Mouse (Mus musculus) bone marrow macrophage, adult 2 months (primary cell): Measurements from ENCODE around the gene Zfp866.

ENCODE experiments used
- CTCF ChIP-seq: IDR thresholded peaks from 2 replicates; pipeline ENCODE4 v1.5.1; 2012; ENCODE audit warnings: low read depth, mild to moderate bottlenecking, low read length, moderate library complexity
- POLR2A ChIP-seq: IDR thresholded peaks from 2 replicates; pipeline ENCODE4 v1.6.1; 2012; ENCODE audit warnings: mild to moderate bottlenecking, low read depth, low read length, borderline replicate concordance

DNA sequence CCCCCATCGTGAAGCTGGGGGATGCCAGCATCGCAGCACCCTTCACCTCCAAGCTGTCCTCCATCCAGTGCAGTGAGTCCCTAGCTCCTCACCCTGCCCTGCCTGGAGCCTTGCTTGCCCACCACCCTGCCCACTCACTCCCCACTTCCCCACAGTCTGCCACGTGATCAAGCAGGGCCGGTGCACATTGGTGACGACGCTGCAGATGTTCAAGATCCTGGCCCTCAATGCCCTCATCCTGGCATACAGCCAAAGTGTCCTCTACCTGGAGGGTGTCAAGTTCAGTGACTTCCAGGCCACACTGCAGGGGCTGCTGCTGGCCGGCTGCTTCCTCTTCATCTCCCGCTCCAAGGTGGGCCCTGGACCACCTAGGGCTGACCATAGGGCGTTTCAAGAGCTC lies 14.5 kb upstream of the Zfp866 start:
- TF ChIP-seq CTCF (no peak), POLR2A (no peak)
